Mouse (Mus musculus): Measurements from ENCODE around the gene Ankrd33. TPM values are rescaled to one million over a fixed set of nuclear protein-coding genes. Genes with fewer than 3 reads are reported as not detected.

Ankrd33 gene
- total RNA-seq, 2 experiments from 2014 or later = not detected

DNA sequence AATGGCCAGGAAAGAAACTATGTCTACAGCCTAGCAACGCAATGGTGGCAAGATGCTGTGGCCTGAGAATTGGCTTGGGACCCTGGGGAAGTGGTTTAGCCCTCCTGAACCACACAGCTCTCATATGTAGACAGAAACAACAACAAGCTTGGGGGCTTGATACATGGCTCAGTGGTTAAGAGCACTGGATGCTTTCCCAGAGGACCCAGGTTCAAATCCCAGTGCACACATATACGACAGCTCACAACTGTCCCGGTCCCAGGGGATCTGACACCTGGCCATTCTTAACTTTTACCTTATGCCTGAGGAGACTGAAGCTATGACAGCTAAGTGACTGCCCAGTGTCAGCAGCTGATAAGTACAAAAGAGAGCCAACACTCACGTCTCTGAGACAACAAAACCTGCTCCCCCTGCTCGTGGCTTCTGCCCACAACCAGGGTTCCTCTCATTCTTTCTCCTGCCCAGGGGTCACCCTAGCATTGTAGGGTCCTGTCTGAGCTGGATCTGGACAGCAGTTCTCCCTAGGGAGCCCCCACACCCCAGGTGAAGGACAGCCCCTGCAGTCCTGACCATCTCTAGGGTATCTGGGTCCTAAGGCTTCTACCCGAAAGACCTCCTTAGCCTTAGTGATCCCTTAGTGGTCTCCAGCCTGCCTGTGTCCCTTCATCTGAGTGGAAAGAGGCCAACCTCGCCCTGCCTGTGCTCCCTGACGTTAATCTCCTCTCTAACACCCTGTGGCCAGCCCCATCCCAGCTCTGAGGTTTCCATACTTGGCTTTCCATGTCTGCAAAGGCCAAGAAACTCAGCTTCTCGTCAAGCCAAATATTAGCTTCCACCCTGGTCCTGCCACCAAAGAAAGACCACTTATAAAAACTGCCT lies 6.1 kb downstream of the Ankrd33 start:
- intact Hi-C loops (cut with DNase I) = no loop called here
- DNase-seq = no peak

DNA sequence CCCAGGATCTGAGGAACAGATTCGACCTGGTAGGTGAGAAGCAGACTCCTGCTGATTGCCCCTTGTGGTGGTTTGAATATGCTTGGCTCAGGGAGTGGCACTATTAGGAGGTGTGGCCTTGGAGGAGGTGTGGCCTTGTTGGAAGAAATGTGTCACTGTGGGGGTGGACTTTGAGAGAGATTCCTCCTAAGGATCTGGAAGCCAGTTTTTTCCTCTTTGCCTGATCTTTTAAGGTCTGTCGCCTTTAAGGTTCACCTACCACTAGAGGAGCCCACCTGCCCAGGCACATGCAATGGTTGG lies 6.7 kb downstream of the Ankrd33 start:
- intact Hi-C loops (cut with DNase I) = no loop called here
- DNase-seq = no peak

DNA sequence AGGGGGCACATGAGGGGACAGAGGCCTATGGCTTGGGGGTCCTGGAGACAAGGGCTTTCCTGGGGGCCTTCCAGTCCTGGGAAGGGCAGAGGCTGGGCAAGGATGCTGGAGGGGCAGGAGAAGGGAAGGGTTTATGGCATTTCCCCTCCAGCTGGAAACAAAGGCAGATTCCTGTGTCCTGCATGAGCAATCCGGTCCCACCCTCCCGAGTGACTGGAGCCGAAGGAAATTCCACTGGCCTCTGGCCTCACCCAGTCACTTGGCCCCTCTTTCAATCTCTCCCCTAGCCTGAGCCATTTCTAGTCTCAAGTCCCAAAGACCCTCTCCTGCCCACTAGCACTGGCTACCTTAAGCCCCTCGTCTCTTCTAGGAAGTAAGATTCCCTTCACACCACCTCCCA lies 7.6 kb downstream of the Ankrd33 start:
- peak in 1 of 2 experiments; percentile 43 for DNase-seq
- intact Hi-C loops (cut with DNase I) = no loop called here

GRCm38 (mm10) chr15:101125561-101125960 lies 10.0 kb downstream of the Ankrd33 start:
- no peak for DNase-seq
- intact Hi-C loops (cut with DNase I) = no loop called here

DNA sequence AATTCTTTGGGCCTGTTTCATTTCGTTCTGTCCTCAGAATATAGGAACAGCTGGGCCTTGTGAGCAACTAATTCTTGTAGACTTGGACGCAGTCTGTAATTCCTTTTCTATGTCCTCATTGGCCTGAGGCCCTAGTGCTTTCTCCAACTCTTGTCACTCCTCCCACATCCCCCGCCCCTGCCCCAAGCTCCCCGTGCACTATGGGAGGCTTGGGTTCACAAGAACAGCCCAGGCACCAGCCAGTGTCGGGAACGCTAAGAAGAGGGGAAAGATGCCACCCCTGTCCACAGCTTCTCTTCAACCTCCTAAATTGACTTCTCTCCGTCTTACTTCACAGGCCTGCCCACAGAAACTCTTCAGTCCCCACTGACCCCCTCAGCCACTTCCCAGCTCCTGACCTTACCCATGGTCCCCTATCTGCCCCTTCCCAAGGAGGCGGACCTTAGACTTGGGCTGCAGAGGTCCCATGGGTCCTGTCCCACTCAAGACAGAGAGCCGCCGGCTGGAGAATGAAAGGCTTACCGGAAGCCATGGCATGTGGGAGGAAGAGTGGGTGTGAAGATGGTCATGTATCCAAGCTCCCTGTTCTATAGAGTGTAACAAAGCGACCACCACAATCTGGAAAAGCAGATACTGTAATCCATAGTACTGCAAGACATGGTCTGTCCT lies 11.5 kb downstream of the Ankrd33 start:
- peak in 1 of 2 experiments; percentile 59 for DNase-seq
- intact Hi-C loops (cut with DNase I) = no loop called here

DNA sequence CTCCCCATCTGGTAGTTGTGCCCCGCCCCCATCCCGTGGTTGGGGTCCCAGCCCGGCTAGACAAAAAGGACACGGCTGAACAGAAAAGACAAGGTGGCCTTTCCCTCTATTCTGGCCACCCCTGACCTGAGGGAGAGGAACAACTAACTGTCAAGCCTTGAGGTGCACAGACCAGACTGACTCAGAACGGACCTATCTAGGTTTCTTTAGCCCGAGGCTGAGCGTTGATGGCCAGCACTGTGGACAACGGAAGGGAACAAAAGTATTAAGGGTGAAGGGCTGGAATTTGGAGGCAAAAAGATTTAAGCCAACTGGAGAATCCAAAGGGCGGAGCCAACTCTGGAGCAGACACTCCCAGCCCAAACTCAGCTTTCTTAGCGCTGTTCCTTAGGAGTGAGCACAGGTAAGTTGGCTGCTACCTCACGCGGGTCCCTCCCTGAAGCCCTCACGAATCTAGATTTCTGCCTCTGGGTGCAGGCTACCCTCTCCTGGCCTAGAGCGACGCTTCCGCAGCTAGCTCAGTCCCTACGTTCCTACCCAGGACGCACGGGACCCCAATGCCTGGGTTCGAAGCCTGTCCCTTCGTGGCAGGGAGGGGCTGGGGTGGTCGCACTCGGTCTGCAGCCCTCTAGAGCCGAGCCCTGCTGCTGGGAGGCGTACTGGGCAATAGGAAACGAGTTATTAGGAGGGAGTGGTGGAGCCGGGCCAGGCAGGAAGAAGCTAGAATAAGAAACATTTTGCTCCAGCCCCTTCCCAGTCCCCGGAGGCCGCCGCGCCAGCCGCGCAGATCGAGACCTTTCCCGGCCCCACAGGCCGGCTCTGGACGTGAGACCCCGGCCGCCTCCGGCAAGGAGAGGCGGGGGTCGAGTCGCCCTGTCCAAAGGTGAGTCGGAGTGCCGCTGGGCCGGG lies 12.9 kb downstream of the Ankrd33 start, which contains the start of gene Acvrl1:
Gene Acvrl1, plus strand, starts transcription at position 342 of the 909 bp plus-strand sequence.
- intact Hi-C loops (cut with DNase I) = no loop called here
- DNase-seq = peak; percentile 16 to 66

GRCm38 (mm10) chr15:101129412-101129811 lies 13.9 kb downstream of the Ankrd33 start:
- intact Hi-C loops (cut with DNase I) = no loop called here

DNA sequence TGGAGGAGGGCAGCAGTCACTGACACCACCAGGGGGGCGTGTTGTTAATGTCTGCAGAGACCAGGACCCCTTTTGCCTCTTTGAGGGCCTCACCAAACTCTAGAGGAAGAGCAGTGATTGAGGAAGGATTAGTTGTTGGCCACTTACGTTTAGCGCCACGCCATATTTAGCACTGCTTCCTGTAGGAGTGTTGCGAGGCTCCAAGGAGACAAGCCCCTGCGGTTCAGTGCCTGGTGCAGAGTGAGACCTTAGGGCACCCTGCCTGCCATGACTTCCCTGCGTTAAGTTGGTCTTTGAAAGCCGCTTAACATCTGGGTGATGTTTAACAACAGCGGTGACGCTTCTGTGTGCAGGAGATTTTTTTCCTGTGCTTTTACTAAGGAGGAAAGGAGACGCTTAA lies 15.9 kb downstream of the Ankrd33 start:
- DNase-seq = no peak
- intact Hi-C loops (cut with DNase I) = no loop called here

More at GRCm38 (mm10) chr15:101129412-101129811, 13.9 kb downstream of the Ankrd33 start:
- no peak for DNase-seq

DNA sequence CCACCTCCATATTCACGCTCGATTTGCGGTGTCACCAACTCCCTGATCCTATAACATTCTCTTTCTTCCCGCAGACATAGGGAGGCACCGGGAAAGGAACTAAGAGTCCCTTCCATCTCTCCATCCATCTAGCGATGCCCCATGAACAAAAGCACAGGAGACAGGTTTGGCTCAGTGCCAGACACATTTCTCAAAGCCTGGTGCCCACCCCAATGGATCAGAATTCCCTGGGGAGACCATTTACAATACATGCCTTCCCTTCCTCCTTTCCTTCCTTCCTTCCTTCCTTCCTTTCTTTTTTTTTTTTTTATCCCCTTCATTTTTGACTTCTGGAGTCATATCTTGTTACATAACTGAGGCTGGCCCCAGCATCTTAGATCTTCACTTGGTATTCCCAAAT lies 16.5 kb downstream of the Ankrd33 start:
- DNase-seq = no peak
- intact Hi-C loops (cut with DNase I) = no loop called here

- intact Hi-C loops (cut with DNase I) = no loop called here
Measured at GRCm38 (mm10) chr15:101132761-101133160, 17.2 kb downstream of the Ankrd33 start.

DNA sequence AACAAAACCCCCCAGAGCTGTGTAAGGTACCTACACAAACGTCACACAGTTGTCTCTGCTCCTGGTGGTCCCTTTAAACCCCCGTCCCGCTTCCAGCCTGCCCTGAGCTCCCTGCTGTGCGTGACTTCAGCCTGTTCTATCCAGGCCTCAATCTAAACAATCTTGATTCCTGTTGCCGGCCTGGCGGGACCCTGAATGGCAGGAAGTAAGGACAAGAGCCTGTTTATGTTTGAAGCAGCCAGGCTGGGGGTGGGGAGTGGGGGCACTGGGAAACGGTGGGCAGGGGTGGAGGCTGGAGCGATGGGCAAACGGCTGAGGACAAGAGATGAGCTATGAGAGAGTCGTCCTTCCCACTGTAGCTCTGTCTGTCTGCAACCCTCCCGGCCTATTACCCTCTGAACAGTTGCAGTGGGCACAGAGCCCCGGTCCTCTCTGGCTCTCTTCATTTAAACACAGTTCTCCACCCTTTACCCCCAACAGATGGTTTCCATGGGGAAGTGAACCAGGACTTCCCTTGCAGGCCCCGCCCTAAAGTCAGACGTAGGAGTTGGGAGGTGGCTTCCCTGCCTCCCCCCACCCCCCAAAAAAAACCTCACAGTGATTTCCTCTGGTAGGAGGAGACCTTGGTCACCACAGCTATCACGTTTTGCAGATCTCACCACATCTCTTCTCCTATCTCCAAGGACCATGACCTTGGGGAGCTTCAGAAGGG lies 18.6 kb downstream of the Ankrd33 start:
- DNase-seq = no peak
- intact Hi-C loops (cut with DNase I) = no loop called here

More at GRCm38 (mm10) chr15:101132761-101133160, 17.2 kb downstream of the Ankrd33 start:
- DNase-seq = no peak

DNA sequence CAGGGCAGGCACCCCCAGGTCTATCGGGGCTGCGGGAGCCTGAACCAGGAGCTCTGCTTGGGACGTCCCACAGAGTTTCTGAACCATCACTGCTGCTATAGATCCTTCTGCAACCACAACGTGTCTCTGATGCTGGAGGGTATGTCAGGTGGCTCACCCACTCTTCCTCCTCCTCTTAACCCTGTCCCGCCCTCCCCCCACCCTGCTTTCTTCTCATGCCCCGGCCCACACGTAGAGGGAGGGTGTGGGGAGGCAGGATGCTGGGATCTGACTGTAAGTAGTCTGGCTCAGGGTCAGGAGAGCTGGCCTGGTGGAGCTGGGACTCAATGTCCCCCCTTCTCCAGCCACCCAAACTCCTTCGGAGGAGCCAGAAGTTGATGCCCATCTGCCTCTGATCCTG lies 19.9 kb downstream of the Ankrd33 start:
- no peak for DNase-seq
- intact Hi-C loops (cut with DNase I) = no loop called here

DNA sequence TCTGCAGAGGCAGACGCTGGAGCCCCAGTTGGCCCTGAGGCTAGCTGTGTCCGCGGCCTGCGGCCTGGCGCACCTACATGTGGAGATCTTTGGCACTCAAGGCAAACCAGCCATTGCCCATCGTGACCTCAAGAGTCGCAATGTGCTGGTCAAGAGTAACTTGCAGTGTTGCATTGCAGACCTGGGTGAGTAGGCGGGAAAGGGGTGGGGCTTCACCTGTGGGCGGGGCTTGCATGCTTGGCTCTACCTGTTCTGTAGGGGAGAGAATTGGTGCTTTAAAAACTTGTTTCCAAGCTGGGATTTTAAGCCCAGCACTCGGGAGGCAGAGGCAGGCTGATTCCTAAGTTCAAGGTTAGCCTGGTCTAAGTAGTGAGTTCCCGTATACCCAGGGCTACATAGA lies 21.9 kb downstream of the Ankrd33 start:
- no peak for DNase-seq
- intact Hi-C loops (cut with DNase I) = no loop called here

- intact Hi-C loops (cut with DNase I) = no loop called here
- no peak for DNase-seq
Measured at GRCm38 (mm10) chr15:101138675-101139074, 23.1 kb downstream of the Ankrd33 start.

GRCm38 (mm10) chr15:101139885-101140284 lies 24.3 kb downstream of the Ankrd33 start:
- DNase-seq = peak; percentile 65 to 73
- intact Hi-C loops (cut with DNase I) = no loop called here

DNA sequence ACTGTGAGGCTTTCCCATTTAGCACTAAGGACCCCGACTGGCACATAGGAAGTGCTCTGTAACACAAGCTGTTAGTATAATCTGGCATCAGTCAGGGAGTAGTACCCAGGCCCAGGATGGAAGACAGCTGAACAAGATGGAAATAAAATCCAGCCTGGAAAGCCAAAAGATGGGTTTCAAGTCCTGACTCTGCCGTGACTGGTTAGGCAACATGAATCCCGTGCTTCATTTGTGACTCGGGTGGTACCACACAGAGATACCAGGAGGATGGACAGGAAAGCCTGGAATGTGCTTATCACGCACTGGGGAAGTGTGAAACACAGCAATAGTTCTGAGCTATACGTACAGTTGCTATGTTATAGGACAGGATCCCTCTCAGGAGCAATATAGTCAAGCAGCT lies 25.0 kb downstream of the Ankrd33 start:
- DNase-seq = no peak
- intact Hi-C loops (cut with DNase I) = no loop called here

- intact Hi-C loops (cut with DNase I) = no loop called here
- peak in 1 of 2 experiments; percentile 64 for DNase-seq
Measured at GRCm38 (mm10) chr15:101141061-101141541, 25.5 kb downstream of the Ankrd33 start.

DNA sequence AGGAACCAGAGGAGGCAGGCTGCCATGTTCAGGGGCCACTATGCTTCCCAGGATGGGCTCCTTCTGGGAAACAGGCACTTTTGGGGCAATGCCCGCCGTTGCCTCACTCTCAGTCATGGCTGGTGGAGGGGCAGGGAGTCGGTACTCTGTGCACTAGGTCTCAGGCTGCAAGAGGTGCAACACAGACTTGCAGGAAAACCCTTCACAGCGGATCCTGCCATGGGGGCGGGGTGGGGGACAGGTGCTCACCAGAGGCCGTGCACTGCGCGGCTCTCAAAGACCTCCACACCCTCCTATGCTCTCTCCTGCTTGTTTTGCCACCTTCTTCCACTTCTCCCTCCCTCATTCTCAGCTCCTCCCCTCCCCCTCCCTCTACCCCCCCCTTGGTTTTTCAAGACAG lies 27.1 kb downstream of the Ankrd33 start:
- no peak for DNase-seq
- intact Hi-C loops (cut with DNase I) = no loop called here

DNA sequence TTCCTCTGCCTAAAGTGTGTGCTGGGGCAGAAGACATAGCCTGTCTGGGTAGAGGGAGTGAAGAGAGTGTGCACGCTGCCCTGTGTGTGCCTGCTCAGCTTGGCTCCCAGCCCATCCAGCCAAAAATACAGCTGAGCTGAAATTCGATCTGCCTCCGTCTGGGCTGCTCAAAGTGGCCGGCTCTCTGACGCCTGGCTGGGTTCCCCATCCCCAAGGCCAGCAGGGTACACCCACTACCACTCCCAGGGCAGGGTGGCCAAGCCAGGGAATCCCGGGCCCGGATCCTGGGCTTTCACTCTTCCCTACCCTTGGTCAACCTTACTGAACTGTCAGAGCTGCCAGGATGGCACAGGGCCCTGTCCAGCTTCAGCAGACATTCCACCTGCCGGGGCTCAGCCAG lies 27.9 kb downstream of the Ankrd33 start:
- peak; percentile 80 to 82 for DNase-seq
- intact Hi-C loops (cut with DNase I) = no loop called here

GRCm38 (mm10) chr15:101144176-101144575 lies 28.6 kb downstream of the Ankrd33 start:
- DNase-seq = no peak
- intact Hi-C loops (cut with DNase I) = loop anchor here (2.0 kb wide), 1 partner anchor 29 kb away; no protein-coding TSS in a partner anchor
